Mouse (Mus musculus) midbrain, embryonic 11.5 days (tissue): ENCODE measurements at regions not wholly inside any gene's neighbourhood (a gene's known extent, or its start where the extent isn't known, plus 50 kb on each side); places are given as distances from the start of the nearest gene placed in this dataset.

ENCODE experiments used
- ATAC-seq: fragments of 200-750 bp; cut with Nextera tagmentation; 2 replicates; pipeline ENCODE4 v1.8.0; 2017; ENCODE audit warnings: moderate TSS enrichment, moderate library complexity; ENCODE audit not compliant: low FRiP score
- DNase-seq: peaks from one replicate; pipeline ENCODE4 v3.0.0; 2015; ENCODE audit warnings: low spot score; ENCODE audit errors: missing footprints
- H3K27ac ChIP-seq: fragments of 300-500 bp; sonication (generic); 2 replicates; pipeline ENCODE4 v1.5.1; 2014; ENCODE audit warnings: low read depth, low read length
- H3K27me3 ChIP-seq: fragments of 300-500 bp; sonication (generic); 2 replicates; pipeline ENCODE4 v1.6.1; 2014; ENCODE audit warnings: mild to moderate bottlenecking, low read length, moderate library complexity, mixed read lengths; ENCODE audit not compliant: control insufficient read depth, insufficient read depth
- H3K36me3 ChIP-seq: fragments of 300-500 bp; sonication (generic); 2 replicates; pipeline ENCODE4 v1.6.1; 2014; ENCODE audit warnings: mild to moderate bottlenecking, low read length, moderate library complexity, mixed read lengths; ENCODE audit not compliant: control insufficient read depth, insufficient read depth
- H3K4me1 ChIP-seq: fragments of 300-500 bp; sonication (generic); 2 replicates; pipeline ENCODE4 v1.6.1; 2014; ENCODE audit warnings: low read length; ENCODE audit not compliant: control insufficient read depth, insufficient read depth
- H3K4me2 ChIP-seq: fragments of 300-500 bp; sonication (generic); 2 replicates; pipeline ENCODE4 v1.6.1; 2014; ENCODE audit warnings: mild to moderate bottlenecking, moderate library complexity
- H3K4me3 ChIP-seq: fragments of 300-500 bp; sonication (generic); 2 replicates; pipeline ENCODE4 v1.5.1; 2014; ENCODE audit warnings: low read depth, low read length
- H3K9ac ChIP-seq: fragments of 300-500 bp; sonication (generic); 2 replicates; pipeline ENCODE4 v1.6.1; 2014; ENCODE audit warnings: low read length
- H3K9me3 ChIP-seq: fragments of 300-500 bp; sonication (generic); 2 replicates; pipeline ENCODE4 v1.6.1; 2016; ENCODE audit warnings: low read length; ENCODE audit not compliant: control insufficient read depth
- WGBS: fragments of 180-500 bp; shearing (Covaris S2); extraction: QIAGEN DNeasy Blood & Tissue Kit; methylation state at CpG from one replicate; pipeline ENCODE4 v1.1.7; 2014; 5-methylcytosine and 5-hydroxymethylcytosine counted together

DNA sequence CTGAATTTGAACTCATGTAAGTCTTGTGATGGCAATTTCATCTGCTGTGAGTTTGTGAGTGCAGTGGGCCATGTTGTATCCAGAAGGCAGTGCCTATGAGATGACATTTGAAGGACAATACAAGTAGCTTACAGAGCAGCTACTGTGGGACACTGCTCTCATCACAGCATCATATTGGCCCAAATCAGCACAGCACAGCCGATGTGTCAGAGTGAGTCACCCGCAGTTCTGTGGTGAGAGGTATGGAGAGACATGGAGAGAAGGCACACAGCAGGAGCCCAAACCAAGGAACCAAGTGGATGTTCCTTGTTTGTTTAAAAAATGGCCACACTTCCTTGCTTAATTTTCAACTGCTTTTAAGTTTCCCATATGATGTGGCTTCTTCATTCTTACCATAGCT is 617.3 kb downstream of the Tmem132b start:
- H3K4me3 ChIP-seq, result no peak overlapping the region
- ATAC-seq (no peak), DNase-seq (no peak)
- H3K4me2 ChIP-seq, result no peak overlapping the region
- no peaks in the 10 kb centered on the region for H3K9me3 ChIP-seq
- H3K36me3 ChIP-seq, result no peaks in the 10 kb centered on the region
- H3K27ac ChIP-seq, result no peak overlapping the region
- no peaks in the 10 kb centered on the region for H3K27me3 ChIP-seq
- no peaks in the 10 kb centered on the region for H3K4me1 ChIP-seq
- 87% methylated on average over 2 of the region's 2 CpGs for WGBS
- H3K9ac ChIP-seq, result no peak overlapping the region

DNA sequence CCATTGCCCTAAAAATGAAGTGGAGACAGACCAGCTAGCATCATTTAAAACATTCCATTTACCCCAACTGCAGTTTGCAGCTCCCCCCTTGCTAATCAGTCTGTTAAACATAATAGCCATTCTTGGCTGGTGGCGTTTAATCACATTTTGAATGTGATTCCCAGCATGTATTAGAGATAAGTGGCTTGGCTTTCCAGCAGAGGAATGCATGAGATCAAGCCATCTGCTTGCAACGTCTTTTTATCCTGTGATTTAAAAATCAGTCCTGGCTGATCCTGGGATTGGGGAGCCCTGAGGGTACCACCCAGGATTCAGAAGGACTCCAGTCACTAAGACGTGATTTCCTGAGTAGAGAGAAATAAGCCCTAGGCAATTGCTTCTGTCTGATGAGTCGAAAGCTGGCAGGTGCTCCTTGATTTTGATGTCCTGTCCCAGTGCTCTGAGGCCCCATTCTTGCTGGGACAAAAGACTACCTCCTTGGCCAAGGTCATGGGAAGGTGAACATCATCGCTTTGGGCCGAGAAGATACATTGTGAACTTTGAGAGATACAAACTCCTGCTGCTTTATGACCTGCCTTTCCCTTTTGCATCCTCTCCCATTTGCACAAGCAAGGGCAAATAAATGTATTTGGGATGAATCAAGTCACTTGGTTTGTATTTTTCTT is 623.8 kb downstream of the Tmem132b start:
- Histone ChIP-seq H3K9me3 (no peaks in the 10 kb centered on the region), H3K36me3 (no peaks in the 10 kb centered on the region), H3K27me3 (no peaks in the 10 kb centered on the region), H3K4me3 (no peak overlapping the region), H3K4me2 (no peak overlapping the region), H3K4me1 (peaks cover 7% of the 10 kb centered on the region), H3K27ac (no peak overlapping the region), H3K9ac (no peak overlapping the region)
- DNase-seq (no peak), ATAC-seq (no peak)
- WGBS, result 30% methylated on average over 6 of the region's 6 CpGs

DNA sequence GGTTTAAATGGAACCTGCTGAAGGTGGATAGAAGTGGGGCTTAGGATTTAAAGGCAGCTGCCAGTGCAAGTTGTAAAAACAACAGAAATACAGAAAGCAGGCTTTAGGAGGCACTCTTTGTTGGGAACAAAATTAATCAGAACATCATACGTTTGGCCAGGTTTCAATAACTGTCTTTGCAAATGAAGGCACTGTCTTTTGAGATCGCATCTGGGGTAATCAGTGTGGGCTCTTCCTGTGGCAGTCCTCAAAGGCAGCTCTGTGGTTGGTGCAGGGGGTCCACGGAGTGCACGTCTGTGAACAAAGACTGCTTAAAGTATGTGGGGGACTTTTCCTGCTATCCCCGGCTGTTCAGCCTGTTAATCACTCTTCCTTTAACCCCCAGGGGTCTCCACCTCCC is 654.5 kb downstream of the Tmem132b start:
- no peaks in the 10 kb centered on the region for H3K27me3 ChIP-seq
- DNase-seq, result no peak
- H3K4me3 ChIP-seq, result no peak overlapping the region
- H3K9me3 ChIP-seq, result no peaks in the 10 kb centered on the region
- WGBS, result 55% methylated on average over 5 of the region's 5 CpGs
- no peak overlapping the region for H3K4me2 ChIP-seq
- no peaks in the 10 kb centered on the region for H3K36me3 ChIP-seq
- H3K27ac ChIP-seq, result no peak overlapping the region
- ATAC-seq, result no peak
- no peak overlapping the region for H3K9ac ChIP-seq
- H3K4me1 ChIP-seq, result no peaks in the 10 kb centered on the region

DNA sequence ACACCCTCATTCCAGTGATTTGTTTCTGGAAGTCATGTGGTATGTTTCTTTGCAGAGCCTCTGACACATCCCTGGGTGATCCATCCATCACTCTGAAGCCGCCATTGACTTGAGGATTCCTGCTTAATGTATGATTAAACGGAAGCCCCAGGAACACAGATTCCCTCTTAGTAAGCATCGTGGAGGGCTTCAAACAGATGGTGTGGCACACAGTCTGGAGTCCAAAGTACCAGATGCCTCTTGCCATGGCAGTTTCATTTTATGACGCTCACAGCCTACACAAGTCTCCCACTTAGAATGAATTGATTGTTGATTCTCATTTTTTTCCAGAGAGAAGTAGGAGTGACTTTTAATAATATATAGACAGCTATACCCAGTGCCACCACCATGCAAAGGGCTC is 668.3 kb downstream of the Tmem132b start:
- no peaks in the 10 kb centered on the region for H3K27me3 ChIP-seq
- H3K9me3 ChIP-seq, result no peaks in the 10 kb centered on the region
- H3K4me1 ChIP-seq, result no peaks in the 10 kb centered on the region
- H3K4me2 ChIP-seq, result no peak overlapping the region
- ATAC-seq (no peak), DNase-seq (no peak)
- H3K9ac ChIP-seq, result no peak overlapping the region
- 88% methylated on average over 4 of the region's 4 CpGs for WGBS
- no peaks in the 10 kb centered on the region for H3K36me3 ChIP-seq
- H3K4me3 ChIP-seq, result no peak overlapping the region
- no peak overlapping the region for H3K27ac ChIP-seq

DNA sequence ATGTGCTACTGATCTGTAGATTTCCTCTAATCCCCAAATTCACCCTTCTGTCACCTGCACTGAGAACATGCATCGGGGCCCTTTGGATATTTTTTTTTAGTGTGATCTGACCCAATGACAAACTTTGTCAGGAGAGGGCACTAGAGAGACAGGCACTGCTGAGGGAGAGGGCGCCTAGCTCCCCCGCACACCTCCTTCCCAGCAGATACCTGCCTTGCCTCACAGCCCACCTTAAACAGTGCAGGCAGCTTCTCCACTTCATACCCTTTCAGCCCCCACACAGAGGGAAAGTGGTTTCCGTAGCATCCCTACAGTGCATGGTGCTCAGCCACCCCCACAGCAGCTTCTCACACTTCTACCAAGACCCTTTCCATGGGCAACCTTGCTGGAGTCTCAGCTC is 670.0 kb downstream of the Tmem132b start:
- H3K27me3 ChIP-seq, result no peaks in the 10 kb centered on the region
- no peaks in the 10 kb centered on the region for H3K4me1 ChIP-seq
- H3K4me2 ChIP-seq, result no peak overlapping the region
- 36% methylated on average over 4 of the region's 4 CpGs for WGBS
- H3K9me3 ChIP-seq, result no peaks in the 10 kb centered on the region
- H3K27ac ChIP-seq, result no peak overlapping the region
- H3K4me3 ChIP-seq, result no peak overlapping the region
- peak; percentile 89 for DNase-seq
- ATAC-seq, result 0 out of 2 replicates have a peak, but pooled peaks have one; percentile 30
- no peak overlapping the region for H3K9ac ChIP-seq
- H3K36me3 ChIP-seq, result no peaks in the 10 kb centered on the region

DNA sequence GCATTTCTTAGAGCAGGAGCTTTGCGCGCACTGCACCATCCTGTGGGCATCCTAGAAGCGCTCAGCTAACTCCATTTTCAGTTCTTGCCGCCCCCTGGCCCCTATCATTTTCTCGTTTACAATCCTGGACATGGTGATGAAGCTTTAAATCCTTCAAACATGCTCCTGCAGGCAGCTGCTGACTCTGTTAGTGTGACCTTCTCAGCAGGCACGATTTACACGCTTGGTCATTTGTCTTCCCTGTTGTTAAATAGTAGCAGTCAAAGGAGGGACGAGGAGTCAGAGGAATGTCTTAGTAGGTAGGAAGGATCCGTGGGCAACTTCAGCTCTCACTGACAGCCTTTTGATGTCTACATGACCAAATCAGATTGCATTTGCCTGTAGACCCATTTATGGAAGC is 670.4 kb downstream of the Tmem132b start:
- Histone ChIP-seq H3K36me3 (no peaks in the 10 kb centered on the region), H3K4me3 (no peak overlapping the region), H3K4me2 (no peak overlapping the region), H3K27ac (no peak overlapping the region), H3K9me3 (no peaks in the 10 kb centered on the region), H3K4me1 (no peaks in the 10 kb centered on the region), H3K27me3 (no peaks in the 10 kb centered on the region), H3K9ac (no peak overlapping the region)
- 51% methylated on average over 9 of the region's 9 CpGs for WGBS
- ATAC-seq, result no peak
- no peak for DNase-seq

DNA sequence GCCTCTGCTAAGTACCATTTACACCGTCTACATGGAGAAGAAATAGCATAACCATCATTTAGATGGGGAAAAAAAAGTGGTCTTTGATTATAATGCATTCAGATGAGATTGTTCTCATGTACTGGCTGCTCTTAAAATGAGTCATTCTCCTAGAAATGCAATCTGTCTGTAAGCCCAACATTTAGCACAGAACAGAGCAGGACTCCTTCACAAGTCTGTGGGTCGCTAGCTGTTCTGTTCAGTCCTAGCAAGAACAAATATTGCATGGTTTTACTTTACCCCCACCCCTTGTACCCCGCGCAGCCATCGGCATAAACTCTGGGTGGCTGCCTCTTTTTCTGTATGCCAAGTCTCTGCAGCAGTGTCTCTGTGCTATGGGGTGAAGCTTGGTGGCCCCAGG is 685.4 kb downstream of the Tmem132b start:
- H3K4me1 ChIP-seq, result no peaks in the 10 kb centered on the region
- H3K9me3 ChIP-seq, result no peaks in the 10 kb centered on the region
- H3K9ac ChIP-seq, result no peak overlapping the region
- H3K4me2 ChIP-seq, result no peak overlapping the region
- H3K27me3 ChIP-seq, result no peaks in the 10 kb centered on the region
- no peak overlapping the region for H3K4me3 ChIP-seq
- no peak overlapping the region for H3K27ac ChIP-seq
- ATAC-seq, result no peak
- no peaks in the 10 kb centered on the region for H3K36me3 ChIP-seq
- 89% methylated on average over 5 of the region's 5 CpGs for WGBS
- no peak for DNase-seq

DNA sequence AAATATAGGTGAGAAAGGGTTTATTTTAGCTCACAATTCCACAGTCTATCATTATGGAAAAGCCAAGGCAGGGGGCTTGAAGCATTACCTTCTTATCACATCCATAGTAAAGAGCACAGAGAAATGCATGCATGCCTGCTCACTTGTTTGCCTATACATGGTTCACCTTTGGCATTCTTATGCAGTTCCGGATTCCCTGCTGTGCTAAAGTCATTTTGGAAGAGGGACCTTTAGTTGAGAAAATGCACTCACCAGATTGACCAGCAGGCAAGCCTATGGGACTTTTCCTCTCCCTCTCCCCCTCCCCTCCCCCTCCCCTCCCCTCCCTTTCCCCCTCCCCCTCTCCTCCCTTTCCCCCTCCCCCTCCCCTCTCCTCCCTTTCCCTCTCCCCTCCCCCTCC is 686.2 kb downstream of the Tmem132b start:
- Histone ChIP-seq H3K4me1 (no peaks in the 10 kb centered on the region), H3K36me3 (no peaks in the 10 kb centered on the region), H3K27me3 (no peaks in the 10 kb centered on the region), H3K9ac (no peak overlapping the region), H3K27ac (no peak overlapping the region), H3K9me3 (no peaks in the 10 kb centered on the region), H3K4me3 (no peak overlapping the region), H3K4me2 (no peak overlapping the region)
- ATAC-seq (no peak), DNase-seq (no peak)
- WGBS, result 55% methylated on average over 1 of the region's 1 CpGs

DNA sequence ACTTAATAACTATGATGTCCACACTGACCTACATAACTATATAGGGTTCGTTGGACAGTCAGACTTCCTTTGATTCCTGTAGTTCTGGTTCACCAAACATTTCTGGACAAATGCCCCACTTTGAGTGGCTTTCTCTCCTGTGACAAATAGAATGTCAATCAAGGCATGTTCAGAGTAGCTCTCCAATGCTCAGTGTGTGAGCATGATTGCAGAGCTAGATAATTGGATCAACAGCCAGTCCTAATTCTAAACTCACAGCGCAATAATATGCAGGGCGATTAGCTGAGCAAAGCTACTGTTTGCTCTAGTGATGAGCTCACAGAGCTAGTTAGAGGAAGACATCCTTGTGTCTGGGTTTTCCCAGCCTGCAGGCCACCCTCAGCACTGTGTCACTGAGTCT is 692.1 kb downstream of the Tmem132b start:
- no peaks in the 10 kb centered on the region for H3K9me3 ChIP-seq
- no peaks in the 10 kb centered on the region for H3K4me1 ChIP-seq
- DNase-seq, result no peak
- no peaks in the 10 kb centered on the region for H3K27me3 ChIP-seq
- no peak overlapping the region for H3K4me2 ChIP-seq
- H3K27ac ChIP-seq, result no peak overlapping the region
- WGBS, result 78% methylated on average over 3 of the region's 3 CpGs
- H3K36me3 ChIP-seq, result no peaks in the 10 kb centered on the region
- no peak overlapping the region for H3K9ac ChIP-seq
- no peak for ATAC-seq
- no peak overlapping the region for H3K4me3 ChIP-seq
